Mouse (Mus musculus) heart, postnatal 4 days (tissue): ENCODE data around the gene H2-DMb1. TPM values are rescaled to one million over a fixed set of nuclear protein-coding genes. Genes with fewer than 3 reads are reported as not detected.

Source experiments
- total RNA-seq, 2 experiments: library from RNA; stranded (reverse); gene quantifications; 2 replicates each; pipeline ENCODE4 v1.2.3; 2021

The H2-DMb1 gene
- total RNA-seq, 2 experiments from 2014 or later: 0.26 to 0.68 TPM

Other genes with a start within 250 kb of the H2-DMb1 start
- not detected for gene Platr17, start 247.9 kb upstream of the H2-DMb1 start, total RNA-seq
- gene Daxx, start 243.7 kb upstream of the H2-DMb1 start, total RNA-seq: 10 to 100 TPM; 16.5 to 18.0 TPM
- 10 to 100 TPM; 72.3 to 78.5 TPM for gene Tapbp, start 237.2 kb upstream of the H2-DMb1 start, total RNA-seq
- gene Zbtb22, start 237.2 kb upstream of the H2-DMb1 start, total RNA-seq: 10 to 100 TPM; 34.3 to 35.8 TPM
- gene Rgl2, start 223.5 kb upstream of the H2-DMb1 start, total RNA-seq: 10 to 100 TPM; 56.5 to 58.1 TPM
- gene Pfdn6, start 212.7 kb upstream of the H2-DMb1 start, total RNA-seq: 10 to 100 TPM; 78.0 to 79.5 TPM
- gene Wdr46, start 212.4 kb upstream of the H2-DMb1 start, total RNA-seq: 10 to 100 TPM; 13.3 to 14.4 TPM
- gene B3galt4, start 201.6 kb upstream of the H2-DMb1 start, total RNA-seq: 1 to 10 TPM; 2.3 to 2.9 TPM
- gene Vps52, start 197.3 kb upstream of the H2-DMb1 start, total RNA-seq: 10 to 100 TPM; 38.1 to 40.1 TPM
- 100 to 1,000 TPM; 648 to 719 TPM for gene Rps18, start 197.1 kb upstream of the H2-DMb1 start, total RNA-seq
- gene H2-K1, start 152.7 kb upstream of the H2-DMb1 start, total RNA-seq: 10 to 100 TPM; 33.9 to 35.4 TPM
- 10 to 100 TPM; 18.7 to 19.8 TPM for gene Ring1, start 128.4 kb upstream of the H2-DMb1 start, total RNA-seq
- 10 to 100 TPM; 63.6 to 69.6 TPM for gene H2-Ke6, start 125.0 kb upstream of the H2-DMb1 start, total RNA-seq
- gene Slc39a7, start 121.4 kb upstream of the H2-DMb1 start, total RNA-seq: 10 to 100 TPM; 83.8 to 86.5 TPM
- 10 to 100 TPM; 35.5 to 39.5 TPM for gene Rxrb, start 121.3 kb upstream of the H2-DMb1 start, total RNA-seq
- gene Col11a2, start 113.6 kb upstream of the H2-DMb1 start, total RNA-seq: 1 to 10 TPM; 1.4 to 2.2 TPM
- gene H2-Oa, start 60.7 kb upstream of the H2-DMb1 start, total RNA-seq: not detected
- 1 to 10 TPM; 5.6 to 6.0 TPM for gene H2-DMa, start 33.5 kb upstream of the H2-DMb1 start, total RNA-seq
- gene Brd2, start 30.4 kb upstream of the H2-DMb1 start, total RNA-seq: 100 to 1,000 TPM; 125 to 128 TPM
- gene H2-DMb2, start 9.8 kb upstream of the H2-DMb1 start, total RNA-seq: under 1 TPM; 0.55 to 0.72 TPM
- 1 to 10 TPM; 4.8 to 5.4 TPM for gene Tap1, start 34.5 kb downstream of the H2-DMb1 start, total RNA-seq
- 1 to 10 TPM; 2.5 to 3.8 TPM for gene Psmb9, start 34.7 kb downstream of the H2-DMb1 start, total RNA-seq
- 1 to 10 TPM; 3.7 to 7.0 TPM for gene Psmb8, start 44.6 kb downstream of the H2-DMb1 start, total RNA-seq
- gene Tap2, start 50.5 kb downstream of the H2-DMb1 start, total RNA-seq: 10 to 100 TPM; 10.7 to 12.3 TPM
- gene H2-Ob, start 85.8 kb downstream of the H2-DMb1 start, total RNA-seq: under 1 TPM; 0.23 to 0.38 TPM
- 1 to 10 TPM; 2.4 to 3.1 TPM for gene H2-Ab1, start 104.6 kb downstream of the H2-DMb1 start, total RNA-seq
- gene H2-Aa, start 134.8 kb downstream of the H2-DMb1 start, total RNA-seq: 1 to 10 TPM; 2.2 to 3.0 TPM
- 1 to 10 TPM; 4.0 to 4.9 TPM for gene H2-Eb1, start 152.8 kb downstream of the H2-DMb1 start, total RNA-seq
- gene H2-Eb2, start 172.6 kb downstream of the H2-DMb1 start, total RNA-seq: not detected
- under 1 TPM; 0.09 to 0.31 TPM for gene Btnl2, start 201.8 kb downstream of the H2-DMb1 start, total RNA-seq
- not detected for gene Btnl1, start 224.1 kb downstream of the H2-DMb1 start, total RNA-seq
- gene BC051142, start 245.7 kb downstream of the H2-DMb1 start, total RNA-seq: not detected